Mouse (Mus musculus) embryo, embryonic 10 days (tissue): ENCODE results near the gene Sox21.

ENCODE experiments used
- DNase-seq: peaks from one replicate; pipeline ENCODE4 v3.0.0-alpha.2; 2015; ENCODE audit warnings: low spot score

The Sox21 gene

DNA sequence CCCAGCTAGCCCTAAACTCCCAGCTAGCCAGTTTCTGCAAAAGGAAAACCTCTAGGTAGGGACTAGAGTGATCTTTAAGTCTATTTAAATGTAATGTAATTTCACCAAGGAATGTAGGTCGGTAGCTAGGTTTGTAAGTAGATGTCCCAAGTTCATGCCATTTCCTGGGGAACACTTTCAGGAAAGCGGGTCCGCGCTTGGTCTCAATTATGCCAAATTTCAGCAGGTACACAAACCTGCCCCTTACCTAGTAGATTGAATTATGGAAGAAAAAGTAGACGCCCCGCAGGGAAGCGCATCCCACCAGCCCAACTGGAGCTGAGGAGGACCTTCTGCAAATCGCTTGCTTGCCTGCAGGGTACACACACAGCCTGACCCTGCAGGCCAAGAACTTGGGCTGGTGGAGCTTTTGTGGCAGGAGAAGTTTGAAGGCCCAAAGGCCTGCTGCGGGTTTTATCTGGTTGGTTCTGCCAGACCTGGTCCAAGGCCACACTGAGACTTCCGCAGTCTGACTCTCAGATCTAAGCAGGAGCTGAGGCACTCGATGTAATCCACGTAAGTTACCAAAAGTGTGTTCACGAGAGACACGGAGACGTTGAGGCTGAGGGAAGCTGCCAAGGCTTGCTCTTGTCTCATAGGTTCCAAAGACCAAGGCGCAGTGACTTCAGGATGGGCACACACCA lies 11.6 kb downstream of the Sox21 start:
- DNase-seq: peak; percentile 29

- DNase-seq: peak; percentile 26
These were observed 15.9 kb downstream of the Sox21 start for GRCm38 (mm10) chr14:118220885-118221284.

GRCm38 (mm10) chr14:118216826-118217225 lies 20.0 kb downstream of the Sox21 start:
- no peak for DNase-seq

DNA sequence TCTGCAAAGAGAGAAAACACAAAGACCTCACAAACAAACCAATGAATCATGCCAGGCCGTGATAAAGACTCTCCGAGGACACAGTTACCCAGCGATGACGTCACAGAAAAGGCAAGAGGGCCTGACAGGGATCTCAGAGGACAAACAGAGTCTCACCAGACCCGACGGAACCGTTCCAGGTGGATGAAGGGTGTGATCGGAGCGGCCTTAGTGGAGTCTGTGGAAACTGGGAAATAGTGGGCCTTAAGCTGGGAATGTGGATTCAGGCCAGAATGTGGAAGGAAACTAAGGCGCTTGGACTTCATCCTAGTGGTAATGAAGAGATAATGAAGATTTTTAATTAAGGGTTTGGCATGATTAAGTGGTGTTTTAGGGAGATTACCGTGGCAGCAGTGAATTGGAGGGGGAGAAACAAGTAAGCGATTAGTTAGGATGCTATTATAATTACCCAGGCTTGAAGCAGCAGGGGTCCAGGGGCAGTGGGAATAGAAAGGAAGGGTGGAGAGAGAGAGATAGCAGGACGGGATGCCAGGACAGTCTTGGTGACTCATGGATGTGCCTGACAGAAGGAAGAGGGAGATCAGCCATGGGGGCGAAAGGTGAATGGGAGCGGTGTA lies 24.5 kb downstream of the Sox21 start:
- DNase-seq: no peak

DNA sequence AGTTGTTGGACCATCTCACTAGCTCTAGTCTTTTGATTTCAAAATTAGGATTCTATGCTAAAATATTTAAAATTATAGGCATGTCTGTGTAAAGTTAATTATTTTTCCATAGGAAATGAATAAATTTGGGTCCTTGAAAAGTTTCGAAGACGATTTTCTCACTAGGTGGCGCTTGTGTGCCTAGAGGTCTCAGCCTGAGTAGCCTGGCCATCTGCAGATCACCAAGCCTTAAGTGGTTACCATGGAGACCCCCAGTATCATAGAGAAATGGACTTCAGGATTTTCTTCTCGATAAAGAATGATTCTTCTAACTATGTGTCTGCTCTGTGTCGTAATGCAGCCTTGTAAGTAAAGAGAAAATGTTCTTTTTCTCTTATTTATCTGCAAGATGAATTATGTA lies 27.2 kb downstream of the Sox21 start:
- DNase-seq: peak; percentile 85

DNA sequence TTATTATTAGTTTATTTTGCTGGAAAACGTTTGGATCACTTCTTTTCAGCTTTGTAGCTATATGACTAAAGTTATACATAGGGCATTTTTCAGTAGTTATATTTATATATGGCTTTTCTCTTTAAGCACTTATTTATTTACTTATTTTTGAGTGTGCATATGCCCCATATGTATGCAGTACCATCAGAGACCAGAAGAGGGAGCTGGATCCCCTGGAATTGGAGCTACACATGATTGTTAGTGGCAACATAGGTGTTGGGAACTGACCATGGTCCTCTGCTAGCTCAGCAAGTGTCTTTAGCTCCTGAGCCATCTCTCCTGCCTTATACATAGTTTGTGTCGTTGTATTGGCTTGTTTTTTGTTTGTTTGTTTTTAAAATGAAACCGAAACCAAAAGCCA lies 29.5 kb downstream of the Sox21 start:
- DNase-seq: no peak

GRCm38 (mm10) chr14:118203031-118203430 lies 33.8 kb downstream of the Sox21 start:
- DNase-seq: no peak

DNA sequence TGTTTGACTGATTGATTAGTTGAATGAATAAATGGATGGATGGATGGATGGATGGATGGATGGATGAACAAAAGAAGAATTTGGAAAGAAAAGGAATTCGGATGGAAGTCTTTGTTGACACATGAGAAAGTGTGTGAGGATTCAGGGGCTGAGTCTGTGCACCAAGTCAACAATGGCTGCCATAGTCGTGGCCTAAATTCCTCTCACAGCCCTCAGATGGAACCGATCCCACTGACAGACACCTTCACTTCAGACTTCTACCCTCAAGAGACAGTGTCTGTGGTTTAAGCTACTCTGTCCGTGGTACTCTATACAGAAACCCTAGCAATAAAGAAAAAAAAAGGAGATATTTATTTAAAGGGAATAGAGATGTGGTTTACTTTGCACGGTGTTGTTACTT lies 34.8 kb downstream of the Sox21 start:
- no peak for DNase-seq

- no peak for DNase-seq
These were observed 36.1 kb downstream of the Sox21 start for GRCm38 (mm10) chr14:118200731-118201130.

GRCm38 (mm10) chr14:118197063-118197462 lies 39.8 kb downstream of the Sox21 start:
- no peak for DNase-seq

GRCm38 (mm10) chr14:118194219-118194914 lies 42.5 kb downstream of the Sox21 start:
- no peak for DNase-seq

DNA sequence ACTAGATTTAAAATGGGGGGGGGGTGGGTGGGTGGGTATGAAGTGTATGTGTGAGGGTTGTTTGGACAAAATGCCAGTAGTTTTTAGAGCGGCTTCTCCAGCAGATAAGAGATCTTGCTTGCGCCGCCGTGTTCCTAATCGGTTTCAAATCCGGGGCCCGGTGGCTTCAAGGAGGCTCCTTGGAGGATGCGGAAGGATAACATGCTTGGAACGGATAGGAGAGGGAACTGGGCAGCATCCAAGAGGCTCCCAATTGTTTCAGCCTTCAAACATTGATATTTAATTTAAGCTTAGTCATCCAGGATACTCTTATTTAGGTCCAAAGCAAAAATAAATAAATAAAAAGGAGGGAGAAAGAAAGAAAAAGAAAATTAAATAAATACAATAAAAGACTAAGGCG lies 43.2 kb downstream of the Sox21 start:
- DNase-seq: no peak

DNA sequence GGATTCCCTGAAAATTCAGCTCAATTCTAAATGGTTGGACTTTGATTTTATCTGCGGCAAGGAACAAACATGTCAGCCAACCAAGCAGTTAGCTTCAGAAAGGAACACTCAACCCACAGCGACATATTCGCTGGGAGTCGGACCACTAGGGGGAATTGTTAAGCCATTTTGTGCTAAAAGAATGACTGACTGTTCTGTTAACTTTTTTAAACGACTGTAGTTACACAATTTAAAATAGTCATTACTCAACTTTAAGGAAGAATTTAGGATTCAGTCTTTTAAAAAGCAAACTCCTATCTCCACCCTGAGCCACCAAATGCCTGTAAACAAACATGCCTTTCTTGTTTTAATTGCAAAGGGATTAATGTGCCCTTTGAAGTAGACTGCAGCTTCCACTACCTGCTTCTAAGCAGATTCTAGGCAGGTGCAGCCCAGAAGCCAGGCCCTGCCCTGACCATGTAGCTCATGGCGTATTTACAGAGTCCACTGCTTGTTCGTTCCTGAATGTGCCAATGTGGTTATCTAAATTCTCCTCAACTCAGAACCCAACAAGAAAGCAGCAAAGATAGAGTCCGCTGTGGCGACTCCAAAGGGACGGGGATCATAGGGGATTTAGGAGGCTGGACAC lies 43.7 kb downstream of the Sox21 start:
- DNase-seq: no peak

- DNase-seq: no peak
These were observed 45.4 kb downstream of the Sox21 start for GRCm38 (mm10) chr14:118191442-118191841.
